Mouse (Mus musculus) lung, adult 2 months (tissue): ENCODE data around the gene Gba.

Source experiments
- CTCF ChIP-seq: fragments of 200-500 bp; IDR thresholded peaks from 2 replicates; pipeline ENCODE4 v1.5.1; 2011; ENCODE audit warnings: mild to moderate bottlenecking, low read length, control low read depth; ENCODE audit not compliant: insufficient read depth
- POLR2A ChIP-seq: fragments of 200-500 bp; IDR thresholded peaks from 2 replicates; pipeline ENCODE4 v1.6.1; 2011; ENCODE audit warnings: low read depth, mild to moderate bottlenecking, control low read depth, low read length, borderline replicate concordance; ENCODE audit errors: extremely low read depth

DNA sequence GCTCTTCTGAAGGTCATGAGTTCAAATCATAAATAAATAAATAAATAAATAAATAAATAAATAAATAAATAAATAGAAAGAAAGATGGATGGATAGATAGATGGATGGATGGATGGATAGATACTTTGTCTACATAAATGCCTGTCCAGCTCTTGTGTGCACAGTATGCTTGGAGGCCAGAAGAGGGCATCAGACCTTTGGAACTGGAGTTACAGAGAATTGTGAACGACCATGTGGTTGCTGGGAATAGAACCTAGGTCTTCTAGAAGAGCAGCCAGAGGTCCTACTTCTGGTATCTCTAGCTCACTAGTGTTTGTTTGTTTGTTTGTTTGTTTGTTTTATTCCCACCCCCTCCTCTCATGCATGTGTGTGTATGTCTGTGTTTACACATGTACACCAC, 9.4 kb upstream of the Gba start:
- no peak for TF ChIP-seq CTCF
- no peak for TF ChIP-seq POLR2A
